Mouse (Mus musculus) spleen, postnatal 14 days (tissue): ENCODE data around the gene Nup153.

Source experiments
- DNase-seq, 2 experiments: peaks; one replicate each; pipeline ENCODE4 v3.0.0; 2021 to 2022; ENCODE audit warnings: low spot score in 2 of 2

Nup153 gene

DNA sequence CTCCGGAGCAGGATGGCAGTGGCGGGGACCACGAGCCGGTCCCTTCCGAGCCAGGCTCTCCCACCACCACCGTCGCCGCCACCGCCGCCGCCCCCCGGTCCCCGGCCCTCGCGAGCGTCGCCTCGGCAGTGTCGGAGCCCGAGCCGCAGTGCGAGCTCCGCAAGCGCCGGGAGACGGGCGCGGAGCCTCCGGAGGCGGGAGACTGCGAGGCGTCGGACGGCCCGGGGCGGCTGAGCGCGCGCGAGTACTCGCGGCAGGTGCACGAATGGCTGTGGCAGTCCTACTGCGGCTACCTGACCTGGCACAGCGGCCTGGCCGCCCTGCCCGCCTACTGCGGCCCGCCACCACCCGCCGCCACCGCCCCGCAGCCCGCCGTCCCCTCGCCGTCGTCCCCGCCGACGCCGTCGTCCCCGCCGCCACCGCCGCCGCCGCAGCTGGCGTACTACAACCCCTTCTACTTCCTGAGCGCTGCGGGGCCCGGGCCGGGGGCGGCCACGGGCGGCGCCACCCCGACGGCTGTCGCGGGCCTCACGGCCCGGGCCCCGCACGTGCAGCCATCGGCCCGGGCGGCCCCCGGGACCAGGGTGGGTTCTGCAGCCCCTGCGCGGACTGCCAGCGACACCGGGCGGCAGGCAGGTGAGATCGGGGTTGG lies 58.0 kb downstream of the Nup153 start:
- DNase-seq, result peak in 1 of 2 experiments; percentile 12

DNA sequence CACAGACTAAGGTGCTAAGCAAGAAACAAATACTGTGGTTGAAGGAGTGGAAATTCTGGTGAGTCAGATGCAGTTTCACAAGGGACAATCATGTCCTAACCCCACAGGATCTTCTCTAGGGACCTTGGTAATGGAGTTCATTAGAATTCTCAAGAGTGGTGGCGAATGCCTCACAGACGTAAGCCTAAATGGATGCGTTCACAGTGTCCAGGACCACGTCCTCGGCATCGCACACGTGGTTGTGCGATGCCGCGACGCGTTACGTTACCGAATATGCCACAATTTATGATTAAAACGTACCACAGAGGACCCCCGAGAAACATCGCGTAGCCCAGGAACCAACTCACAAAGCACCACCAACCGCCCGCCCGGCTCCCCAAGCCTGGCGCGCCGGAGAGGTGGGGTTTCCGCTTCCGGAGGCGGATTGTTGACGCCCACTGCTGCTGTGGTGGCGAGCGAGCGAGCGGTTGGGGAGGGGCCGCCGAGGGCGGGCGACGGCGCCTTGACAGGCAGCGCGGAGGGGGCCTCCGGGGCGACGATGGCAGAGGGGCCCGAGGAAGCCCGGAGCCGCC lies 58.6 kb downstream of the Nup153 start, which contains the start of gene Fam8a1:
TSS of gene Fam8a1 (plus strand) at position 475 of the 572 bp plus-strand sequence.
- peak; percentile 82 to 90 for DNase-seq

DNA sequence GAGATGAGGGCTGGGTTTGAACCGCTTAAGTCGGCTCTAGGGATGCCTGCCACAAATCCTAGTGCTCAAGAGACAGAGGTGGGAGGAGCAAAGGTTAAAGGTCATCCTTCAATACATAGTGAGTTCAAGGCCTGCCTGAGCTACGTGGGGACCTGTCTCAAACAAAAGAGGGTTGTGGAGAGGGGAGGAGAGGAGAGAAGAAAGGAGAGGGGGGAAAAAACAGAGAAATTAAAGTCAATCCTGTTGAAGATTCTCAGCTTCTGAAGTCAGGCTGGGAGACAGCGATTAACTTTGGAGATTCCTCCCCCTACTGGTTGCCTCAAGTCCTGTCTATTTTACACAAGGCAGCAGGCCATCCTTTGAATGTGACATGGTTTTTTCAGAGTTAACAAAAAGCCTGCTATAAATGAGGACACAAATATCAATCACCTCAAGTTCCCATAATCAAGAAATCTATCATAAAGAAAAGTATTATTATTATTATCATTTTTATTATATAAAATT lies 64.2 kb downstream of the Nup153 start:
- DNase-seq, result no peak

DNA sequence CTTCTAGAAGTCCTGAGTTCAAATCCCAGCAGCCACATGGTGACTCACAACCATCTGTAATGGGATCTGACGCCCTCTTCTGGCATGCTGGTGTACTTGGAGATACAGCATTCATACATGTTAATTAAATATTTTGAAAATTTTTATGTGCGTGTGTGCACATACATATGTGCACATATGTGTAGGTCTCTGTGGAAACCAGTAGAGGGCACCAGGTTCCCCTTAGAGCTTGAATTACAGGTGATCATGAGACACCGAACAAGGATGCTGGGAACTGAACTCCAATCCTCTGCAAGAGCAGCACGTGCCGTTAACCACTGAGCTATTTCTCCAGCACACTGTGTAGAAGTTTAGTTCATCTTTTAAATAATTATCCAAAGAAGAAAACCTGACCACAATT lies 68.5 kb downstream of the Nup153 start:
- no peak for DNase-seq

DNA sequence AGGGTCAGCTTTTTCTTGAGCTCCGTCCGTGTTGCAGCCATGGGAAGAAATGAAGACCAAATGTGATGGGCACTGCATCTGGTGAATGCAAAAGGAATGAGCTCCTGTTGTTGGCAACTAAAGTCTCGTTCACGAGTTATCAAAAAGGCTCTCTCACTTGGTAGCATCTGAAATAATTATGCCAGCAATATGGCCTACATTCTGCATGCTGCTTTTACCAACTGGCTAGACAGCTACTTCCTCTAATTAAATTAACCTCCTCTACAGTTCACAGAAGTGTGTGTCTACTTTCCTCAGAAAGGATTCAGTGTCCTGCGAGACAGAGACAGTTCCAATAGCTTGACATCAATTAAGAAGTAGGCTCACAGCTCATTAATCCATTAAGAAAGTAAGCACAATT lies 73.2 kb downstream of the Nup153 start:
- no peak for DNase-seq

DNA sequence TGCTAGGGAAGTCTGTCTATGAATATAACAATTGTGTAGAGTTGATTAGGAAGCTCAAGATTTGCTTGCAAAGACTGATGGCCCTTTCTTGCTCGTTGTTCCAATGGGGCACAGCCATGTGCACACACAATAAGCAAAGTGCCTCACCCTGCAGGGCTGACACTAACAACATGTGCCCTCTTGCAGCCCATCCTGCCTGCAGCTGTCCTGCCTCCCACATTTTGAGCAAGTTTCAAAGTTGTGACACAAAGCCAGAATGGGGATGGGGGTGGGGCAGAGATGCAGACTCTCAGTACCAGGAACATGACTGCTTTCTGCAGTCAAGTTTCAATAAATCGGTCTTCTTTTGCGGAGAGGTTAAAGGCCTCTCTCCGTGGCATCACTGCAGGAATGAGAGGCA lies 74.1 kb downstream of the Nup153 start:
- no peak for DNase-seq

DNA sequence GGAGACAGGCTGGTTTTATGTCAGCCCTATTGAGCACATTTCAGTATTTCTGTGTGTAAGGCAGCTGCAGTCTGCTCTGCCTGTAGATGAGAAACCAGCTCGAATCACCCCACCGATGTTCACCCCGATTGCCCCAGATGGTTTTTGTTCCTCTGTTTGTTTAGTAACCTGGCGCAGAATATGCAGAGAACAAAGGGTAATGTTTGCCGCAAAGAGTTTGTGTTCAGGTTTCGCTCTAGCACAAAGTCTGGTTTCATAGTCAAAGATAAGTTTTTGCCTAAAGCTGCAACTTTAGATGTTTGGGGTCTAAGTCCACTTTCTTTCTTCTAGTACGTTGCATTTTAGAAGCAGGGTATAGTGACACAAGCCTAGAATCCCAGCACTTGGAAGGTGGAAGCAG lies 75.1 kb downstream of the Nup153 start:
- no peak for DNase-seq

DNA sequence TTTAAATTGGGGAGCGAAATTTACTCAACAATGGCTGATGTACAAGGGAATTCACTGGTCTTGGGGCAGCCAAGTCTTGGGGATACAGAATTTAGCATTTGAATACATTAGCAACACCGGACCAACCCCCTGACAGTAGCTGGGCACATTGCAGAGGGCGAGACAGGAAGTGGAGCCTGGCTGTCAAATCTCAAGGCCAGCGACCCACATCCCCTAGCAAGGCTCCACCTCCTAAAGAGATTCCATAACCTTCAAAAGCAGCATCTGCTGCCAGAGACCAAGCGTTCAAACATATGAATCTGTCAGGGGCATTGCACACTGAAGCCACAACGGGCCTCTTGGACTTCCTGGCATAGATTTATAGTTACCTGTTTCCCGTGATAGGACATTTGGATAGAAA lies 75.9 kb downstream of the Nup153 start:
- no peak for DNase-seq

DNA sequence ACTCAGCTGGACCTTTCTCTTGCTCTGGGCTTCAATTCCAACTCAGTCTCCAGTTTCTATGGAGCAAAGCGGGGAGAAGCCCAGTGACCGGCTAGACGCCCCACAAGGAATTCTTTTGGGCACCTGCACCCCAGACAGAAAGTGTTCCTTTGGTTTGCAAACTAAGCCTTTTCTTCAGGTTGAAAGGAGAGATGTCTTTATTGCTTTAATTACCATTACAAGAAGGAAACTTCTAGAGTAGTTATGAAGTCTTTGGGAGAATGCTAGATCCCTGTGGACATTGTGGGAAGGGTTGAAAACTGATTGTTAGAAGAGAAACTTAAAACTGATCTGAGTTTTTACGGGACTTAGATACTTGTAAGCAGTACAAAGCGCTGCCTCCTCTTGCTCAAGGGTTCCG lies 82.3 kb downstream of the Nup153 start:
- no peak for DNase-seq

DNA sequence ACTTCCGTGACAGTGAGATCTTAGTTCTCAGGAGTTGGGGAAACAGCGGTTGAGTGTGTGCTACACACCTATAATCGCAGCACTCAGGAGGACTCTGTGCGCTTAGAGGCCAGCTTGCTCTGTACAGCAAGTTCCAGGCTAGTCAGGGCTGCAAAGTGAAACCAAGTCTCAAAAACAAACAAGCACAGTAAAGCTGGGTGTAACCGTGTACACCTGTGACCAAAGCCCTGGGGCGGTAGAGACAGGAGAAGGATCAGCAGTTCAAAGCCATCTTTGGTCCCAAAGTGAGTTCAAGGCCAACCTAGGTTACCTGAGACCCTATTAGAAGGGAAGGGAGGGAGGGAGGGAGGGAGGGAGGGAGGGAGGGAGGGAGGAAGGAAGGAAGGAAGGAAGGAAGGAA lies 83.6 kb downstream of the Nup153 start:
- no peak for DNase-seq

DNA sequence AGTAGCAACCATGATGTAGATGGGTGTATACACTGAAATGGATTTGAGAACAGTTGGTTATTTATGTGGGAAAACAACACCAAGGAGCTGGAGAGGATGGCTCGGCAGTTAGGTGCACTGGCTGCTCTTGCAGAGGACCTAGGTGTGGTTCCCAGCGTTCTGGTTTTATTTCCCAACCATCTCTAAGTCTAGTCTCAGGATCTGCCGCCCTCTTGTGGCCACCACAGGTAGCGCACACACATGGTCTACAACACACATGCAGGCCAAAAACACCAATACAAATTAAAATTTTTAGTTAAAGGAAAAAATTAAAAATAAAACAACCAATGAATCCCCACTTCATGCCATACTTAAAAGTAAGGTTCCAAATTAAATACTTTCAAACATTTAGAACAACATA lies 85.4 kb downstream of the Nup153 start:
- peak in 1 of 2 experiments; percentile 7 for DNase-seq

DNA sequence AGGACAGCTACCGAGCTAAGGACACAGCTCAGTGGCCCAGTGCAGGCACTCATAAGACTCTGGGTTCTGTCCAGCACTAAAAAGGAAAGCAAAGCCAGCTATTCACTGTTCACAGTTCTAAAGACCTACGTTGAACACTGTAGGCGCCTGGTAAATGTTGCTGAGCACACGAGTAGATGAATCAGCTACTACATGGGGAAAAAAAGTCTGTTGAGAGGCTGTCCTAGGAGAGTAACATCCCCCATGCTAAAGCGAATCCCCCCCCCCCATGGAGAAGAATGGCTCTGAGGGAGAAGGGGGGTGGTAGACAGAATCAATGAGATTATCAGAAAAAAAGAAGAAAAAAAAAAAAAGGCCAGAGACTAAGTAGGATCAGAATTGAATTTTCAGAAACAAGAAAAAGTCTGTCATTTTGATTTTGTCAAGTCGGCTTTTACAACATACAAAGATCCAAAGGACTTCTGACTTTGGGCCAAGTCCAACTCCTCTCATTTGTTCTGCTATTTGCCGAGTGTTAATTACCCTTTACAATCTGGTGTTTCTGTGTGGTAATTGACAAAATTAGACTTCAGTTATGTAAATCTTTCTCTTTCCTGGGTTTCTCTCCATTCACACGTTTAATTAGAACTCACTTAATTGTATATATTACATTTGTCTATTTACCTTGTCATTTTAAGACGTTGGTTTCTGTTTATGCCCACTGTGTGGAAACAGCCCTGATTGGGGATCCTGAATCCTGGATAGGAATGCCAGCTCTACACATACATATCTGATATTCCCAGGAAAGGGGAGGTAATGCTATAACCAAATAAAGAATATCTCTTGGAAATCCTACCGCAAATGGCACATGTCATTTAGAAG lies 86.9 kb downstream of the Nup153 start:
- no peak for DNase-seq

DNA sequence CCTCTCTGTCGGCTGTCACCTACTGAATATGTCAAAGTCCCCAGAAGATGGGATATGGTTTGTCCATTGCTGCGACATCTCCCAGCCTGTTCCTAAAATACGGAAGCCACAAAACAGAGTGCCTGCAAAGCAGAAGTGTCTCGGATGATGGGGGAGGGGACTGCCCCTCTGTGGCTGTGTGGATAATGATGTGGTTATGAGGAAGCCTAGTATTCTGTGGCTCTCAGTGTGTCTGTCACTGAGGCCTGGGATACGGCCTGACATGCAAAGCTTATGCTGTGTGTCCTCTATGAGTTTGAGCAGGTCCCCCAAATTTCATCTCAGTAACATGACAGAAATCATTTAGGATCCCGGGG lies 93.6 kb downstream of the Nup153 start:
- no peak for DNase-seq

DNA sequence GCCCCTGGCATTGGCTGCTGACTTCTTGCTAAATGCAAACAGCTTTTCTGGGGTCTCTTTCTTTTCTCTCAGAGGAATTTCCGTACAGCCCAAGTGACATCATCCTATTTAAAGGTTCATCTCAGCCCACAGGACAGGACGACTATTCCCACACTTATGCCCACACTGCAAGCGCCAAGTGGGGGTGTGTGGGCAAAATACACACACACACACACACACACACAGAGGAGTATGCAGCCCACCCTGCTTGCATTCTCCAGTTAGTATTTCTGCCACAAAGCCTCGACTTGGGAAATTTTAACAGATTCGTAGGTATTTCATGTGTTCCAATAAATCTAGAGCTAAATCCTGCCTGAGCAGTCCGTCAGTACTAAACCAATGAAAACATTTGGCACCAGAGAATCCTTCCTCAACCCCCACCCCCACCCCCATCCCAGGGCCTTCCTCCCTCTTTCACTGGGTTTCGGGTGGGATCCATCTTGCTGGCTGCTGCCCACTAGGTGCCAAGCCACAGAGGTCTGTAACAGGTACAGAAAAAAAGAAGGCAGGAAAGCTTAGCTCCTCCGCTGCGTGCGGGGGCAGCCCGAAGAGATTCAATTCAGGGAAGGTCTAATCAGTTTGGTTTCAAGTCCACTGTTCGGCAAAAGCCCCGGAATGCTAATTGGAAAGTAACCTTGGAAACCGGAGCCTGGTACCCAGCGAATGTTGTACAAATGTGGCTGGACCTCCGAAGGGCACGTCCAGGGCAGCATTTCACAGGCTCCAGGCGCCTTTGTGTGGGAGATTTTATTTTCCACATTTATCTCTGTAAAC lies 94.2 kb downstream of the Nup153 start:
- DNase-seq, result no peak

DNA sequence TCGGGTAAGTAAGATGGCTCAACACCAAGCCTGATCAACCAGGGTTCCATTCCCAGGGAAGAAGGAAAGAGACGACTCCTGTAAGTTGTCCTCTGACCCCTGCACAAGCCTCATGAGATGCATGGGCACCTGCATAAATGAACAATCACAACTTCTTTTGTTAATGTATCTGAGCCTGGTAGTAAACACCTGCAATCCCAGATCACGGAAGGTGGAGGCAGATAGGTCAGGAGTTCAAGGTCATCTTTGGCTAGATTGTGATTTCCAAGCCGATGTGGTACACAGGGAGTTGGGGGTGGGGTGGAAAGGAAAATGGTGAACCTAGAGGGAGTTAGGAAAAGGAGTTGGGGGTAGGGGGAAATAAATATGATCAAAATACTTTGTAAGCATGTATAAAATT lies 94.9 kb downstream of the Nup153 start:
- DNase-seq, result no peak
